Mouse (Mus musculus) limb, embryonic 14.5 days (tissue): Measurements from ENCODE around the gene Scaf1. TPM values are rescaled to one million over a fixed set of nuclear protein-coding genes. Genes with fewer than 3 reads are reported as not detected.

Experiments used
- ATAC-seq: fragments of 200-750 bp; cut with Nextera tagmentation; 2 replicates; pipeline ENCODE4 v1.8.0; 2017; ENCODE audit warnings: low read depth, moderate number of reproducible peaks, moderate TSS enrichment; ENCODE audit not compliant: low FRiP score
- DNase-seq: peaks from one replicate; pipeline ENCODE4 v3.0.0-alpha.2; 2015; ENCODE audit warnings: low spot score
- H3K27ac ChIP-seq: fragments of 300-500 bp; sonication (generic); replicated peaks from 2 replicates; pipeline ENCODE4 v1.5.1; 2014; ENCODE audit warnings: low read depth, mild to moderate bottlenecking, low read length, moderate library complexity, mixed read lengths
- H3K27me3 ChIP-seq: fragments of 300-500 bp; sonication (generic); 2 replicates; pipeline ENCODE4 v1.6.1; 2014; ENCODE audit warnings: low read length, mixed read lengths; ENCODE audit not compliant: control insufficient read depth, insufficient read depth
- H3K36me3 ChIP-seq: fragments of 300-500 bp; sonication (generic); 2 replicates; pipeline ENCODE4 v1.6.1; 2014; ENCODE audit warnings: mild to moderate bottlenecking, low read length, moderate library complexity, mixed read lengths; ENCODE audit not compliant: control insufficient read depth, insufficient read depth
- H3K4me1 ChIP-seq: fragments of 300-500 bp; sonication (generic); 2 replicates; pipeline ENCODE4 v1.6.1; 2014; ENCODE audit warnings: antibody characterized with exemption, low read length, mixed read lengths; ENCODE audit not compliant: control insufficient read depth, insufficient read depth
- H3K4me2 ChIP-seq: fragments of 300-500 bp; sonication (generic); replicated peaks from 2 replicates; pipeline ENCODE4 v1.6.1; 2014; ENCODE audit warnings: low read depth, mild to moderate bottlenecking, low read length, moderate library complexity; ENCODE audit not compliant: severe bottlenecking
- H3K4me3 ChIP-seq: fragments of 300-500 bp; sonication (generic); replicated peaks from 2 replicates; pipeline ENCODE4 v1.5.1; 2014; ENCODE audit warnings: low read length
- H3K9ac ChIP-seq: fragments of 300-500 bp; sonication (generic); 2 replicates; pipeline ENCODE4 v1.6.1; 2014; ENCODE audit warnings: mild to moderate bottlenecking, low read depth, low read length, moderate library complexity; ENCODE audit not compliant: severe bottlenecking
- H3K9me3 ChIP-seq: fragments of 300-500 bp; sonication (generic); 2 replicates; pipeline ENCODE4 v1.6.1; 2016; ENCODE audit warnings: low read length; ENCODE audit not compliant: control insufficient read depth
- POLR2A ChIP-seq: fragments of 200-500 bp; IDR thresholded peaks from 2 replicates; pipeline ENCODE4 v1.8.0; 2012; ENCODE audit warnings: inconsistent platforms, mild to moderate bottlenecking, moderate library complexity, borderline replicate concordance; ENCODE audit not compliant: insufficient read depth, insufficient read length; ENCODE audit errors: extremely low read depth
- WGBS: fragments of 180-500 bp; shearing (Covaris S2); extraction: QIAGEN DNeasy Blood & Tissue Kit; methylation state at CpG from one replicate; pipeline ENCODE4 v1.1.7; 2014; 5-methylcytosine and 5-hydroxymethylcytosine counted together
- polyA plus RNA-seq, 2 experiments: library from polyadenylated mRNA; depleted of rRNA in 1 of 2; stranded (reverse) in 1 of 2; unstranded in 1 of 2; fragments of >200 nt; fragmentation: Nextera tagmentation in 1 of 2; extraction: Ambion mirVana in 1 of 2; gene quantifications; 2 replicates each; pipeline versions ENCODE4 v1.2.1 to v1.2.3; 2012 to 2014

The Scaf1 gene
- polyA plus RNA-seq, 2 experiments: 50.7 to 114 TPM

- Histone ChIP-seq H3K9ac (no peak overlapping the region), H3K27ac (no peak overlapping the region), H3K27me3 (no peaks in the 10 kb centered on the region), H3K4me3 (no peak overlapping the region), H3K4me1 (peaks cover 7% of the 10 kb centered on the region; the same call in 1 of the 2 replicates), H3K36me3 (peaks cover 67% of the 10 kb centered on the region), H3K4me2 (no peak overlapping the region), H3K9me3 (no peaks in the 10 kb centered on the region)
- WGBS: 92% methylated on average over 17 of the region's 23 CpGs
- ATAC-seq (no peak), DNase-seq (no peak)
- TF ChIP-seq POLR2A: no peak
Observed at GRCm38 (mm10) chr7:45048923-45049657, 32.9 kb upstream of the Scaf1 start.

- Histone ChIP-seq H3K4me1 (peaks cover 7% of the 10 kb centered on the region; the same call in 1 of the 2 replicates), H3K4me3 (no peak overlapping the region), H3K4me2 (no peak overlapping the region), H3K36me3 (peaks cover 76% of the 10 kb centered on the region), H3K27ac (no peak overlapping the region), H3K27me3 (no peaks in the 10 kb centered on the region), H3K9ac (no peak overlapping the region), H3K9me3 (no peaks in the 10 kb centered on the region)
- no peak for DNase-seq
- 90% methylated on average over 35 of the region's 38 CpGs for WGBS
- ATAC-seq: no peak
- TF ChIP-seq POLR2A: no peak
Observed at GRCm38 (mm10) chr7:45048001-45048890, 32.1 kb upstream of the Scaf1 start.

GRCm38 (mm10) chr7:45047491-45047890 is 31.3 kb upstream of the Scaf1 start:
- H3K4me3 ChIP-seq: no peak overlapping the region
- ATAC-seq: no peak

GRCm38 (mm10) chr7:45046853-45047350 is 30.7 kb upstream of the Scaf1 start:
- WGBS: 95% methylated on average over 18 of the region's 26 CpGs

More at GRCm38 (mm10) chr7:45047491-45047890, 31.3 kb upstream of the Scaf1 start:
- no peak for DNase-seq
- no peak for TF ChIP-seq POLR2A
- Histone ChIP-seq H3K4me2 (no peak overlapping the region), H3K4me1 (peaks cover 7% of the 10 kb centered on the region; the same call in 1 of the 2 replicates), H3K36me3 (peaks cover 83% of the 10 kb centered on the region), H3K9me3 (no peaks in the 10 kb centered on the region), H3K27me3 (no peaks in the 10 kb centered on the region), H3K9ac (no peak overlapping the region), H3K27ac (no peak overlapping the region)
- 96% methylated on average over 14 of the region's 14 CpGs for WGBS

GRCm38 (mm10) chr7:45045741-45046140 is 29.6 kb upstream of the Scaf1 start:
- 93% methylated on average over 22 of the region's 22 CpGs for WGBS
- Histone ChIP-seq H3K4me3 (no peak overlapping the region), H3K4me2 (no peak overlapping the region), H3K4me1 (0 out of 2 replicates have a peak, but pooled peaks cover 3% of the 10 kb centered on the region), H3K9me3 (no peaks in the 10 kb centered on the region), H3K27ac (no peak overlapping the region), H3K36me3 (peaks cover 100% of the 10 kb centered on the region), H3K9ac (no peak overlapping the region), H3K27me3 (no peaks in the 10 kb centered on the region)
- no peak for TF ChIP-seq POLR2A
- no peak for ATAC-seq
- DNase-seq: no peak

More at GRCm38 (mm10) chr7:45046853-45047350, 30.7 kb upstream of the Scaf1 start:
- Histone ChIP-seq H3K9me3 (no peaks in the 10 kb centered on the region), H3K27ac (no peak overlapping the region), H3K36me3 (peaks cover 89% of the 10 kb centered on the region), H3K4me2 (no peak overlapping the region), H3K9ac (no peak overlapping the region), H3K4me1 (peaks cover 7% of the 10 kb centered on the region; the same call in 1 of the 2 replicates), H3K4me3 (no peak overlapping the region), H3K27me3 (no peaks in the 10 kb centered on the region)
- no peak for DNase-seq
- ATAC-seq: no peak
- no peak for TF ChIP-seq POLR2A
